Mouse (Mus musculus) layer of hippocampus, adult 2 months (tissue): ENCODE measurements at regions not wholly inside any gene's neighbourhood (a gene's known extent, or its start where the extent isn't known, plus 50 kb on each side); places are given as distances from the start of the nearest gene placed in this dataset.

Experiments
- DNase-seq, 2 experiments: peaks; one replicate each; pipeline ENCODE4 v3.0.0; 2022; ENCODE audit warnings: low spot score in 2 of 2
- H3K27ac ChIP-seq: fragments of 200-600 bp; 2 replicates; pipeline ENCODE4 v1.8.1; 2022
- H3K4me3 ChIP-seq: fragments of 200-600 bp; 2 replicates; pipeline ENCODE4 v1.8.1; 2022; ENCODE audit warnings: mild to moderate bottlenecking
- CTCF ChIP-seq: fragments of 200-600 bp; conservative IDR thresholded peaks from 2 replicates; pipeline ENCODE4 v1.8.1; 2022; ENCODE audit warnings: antibody characterized with exemption, mild to moderate bottlenecking, moderate library complexity

- no peak for DNase-seq
- Histone ChIP-seq H3K4me3 (no peak overlapping the region), H3K27ac (no peak overlapping the region)
- no peak for TF ChIP-seq CTCF
Observed at GRCm38 (mm10) chr9:31995700-31996099, 82.4 kb upstream of the Barx2 start.

GRCm38 (mm10) chr9:31996466-31997177 is 83.4 kb upstream of the Barx2 start:
- TF ChIP-seq CTCF, result peak; percentile 9; the same call in 1 of the 2 replicates
- H3K4me3 ChIP-seq, result no peak overlapping the region
- DNase-seq, result no peak
- H3K27ac ChIP-seq, result no peak overlapping the region

GRCm38 (mm10) chr9:31997178-31998097 is 84.2 kb upstream of the Barx2 start:
- H3K27ac ChIP-seq, result peak overlapping the region; percentile 28; the same call in 1 of the 2 replicates
- TF ChIP-seq CTCF, result no peak
- peak overlapping the region; percentile 15; the same call in 1 of the 2 replicates for H3K4me3 ChIP-seq
- DNase-seq, result peak in 1 of 2 experiments; percentile 12

- Histone ChIP-seq H3K27ac (no peak overlapping the region), H3K4me3 (no peak overlapping the region)
- TF ChIP-seq CTCF, result no peak
- no peak for DNase-seq
Observed at GRCm38 (mm10) chr9:31998488-31999280, 85.4 kb upstream of the Barx2 start.

- TF ChIP-seq CTCF, result no peak
- no peak for DNase-seq
- no peak overlapping the region for H3K27ac ChIP-seq
- H3K4me3 ChIP-seq, result no peak overlapping the region
Observed at GRCm38 (mm10) chr9:31999760-32000159, 86.5 kb upstream of the Barx2 start.

GRCm38 (mm10) chr9:32002924-32003323 is 89.7 kb upstream of the Barx2 start:
- no peak for DNase-seq
- Histone ChIP-seq H3K4me3 (no peak overlapping the region), H3K27ac (no peak overlapping the region)
- no peak for TF ChIP-seq CTCF

- H3K4me3 ChIP-seq, result no peak overlapping the region
- DNase-seq, result no peak
- TF ChIP-seq CTCF, result no peak
- no peak overlapping the region for H3K27ac ChIP-seq
Observed at GRCm38 (mm10) chr9:32003730-32004129, 90.5 kb upstream of the Barx2 start.

- Histone ChIP-seq H3K27ac (no peak overlapping the region), H3K4me3 (no peak overlapping the region)
- DNase-seq, result no peak
- no peak for TF ChIP-seq CTCF
Observed at GRCm38 (mm10) chr9:32005348-32005747, 92.1 kb upstream of the Barx2 start.

- no peak overlapping the region for H3K27ac ChIP-seq
- DNase-seq, result no peak
- no peak overlapping the region for H3K4me3 ChIP-seq
- no peak for TF ChIP-seq CTCF
Observed at GRCm38 (mm10) chr9:32006350-32006749, 93.1 kb upstream of the Barx2 start.

GRCm38 (mm10) chr9:32010953-32011770 is 97.9 kb upstream of the Barx2 start:
- TF ChIP-seq CTCF, result no peak
- no peak for DNase-seq
- Histone ChIP-seq H3K4me3 (no peak overlapping the region), H3K27ac (no peak overlapping the region)

GRCm38 (mm10) chr9:32016286-32016685 is 99.7 kb upstream of the Arhgap32 start:
- DNase-seq, result peak in 1 of 2 experiments; percentile 68
- H3K27ac ChIP-seq, result peak overlapping the region; percentile 87

GRCm38 (mm10) chr9:32018020-32018419 is 97.9 kb upstream of the Arhgap32 start:
- Histone ChIP-seq H3K4me3 (peak overlapping the region; percentile 49), H3K27ac (peak overlapping the region; percentile 87)
- no peak for TF ChIP-seq CTCF
- peak in 1 of 2 experiments; percentile 27 for DNase-seq

More at GRCm38 (mm10) chr9:32016286-32016685, 99.7 kb upstream of the Arhgap32 start:
- peak overlapping the region; percentile 49 for H3K4me3 ChIP-seq
- no peak for TF ChIP-seq CTCF
